Mouse (Mus musculus) ES-Bruce4 (cell line): ENCODE results near the gene Cyp4f40.

ENCODE experiments used
- CTCF ChIP-seq: IDR thresholded peaks from one replicate; pipeline ENCODE4 v1.8.1; 2011; ENCODE audit warnings: low read depth, low read length
- POLR2A ChIP-seq: IDR thresholded peaks from one replicate; pipeline ENCODE4 v1.8.1; 2011; ENCODE audit warnings: low read length; ENCODE audit not compliant: insufficient read depth

DNA sequence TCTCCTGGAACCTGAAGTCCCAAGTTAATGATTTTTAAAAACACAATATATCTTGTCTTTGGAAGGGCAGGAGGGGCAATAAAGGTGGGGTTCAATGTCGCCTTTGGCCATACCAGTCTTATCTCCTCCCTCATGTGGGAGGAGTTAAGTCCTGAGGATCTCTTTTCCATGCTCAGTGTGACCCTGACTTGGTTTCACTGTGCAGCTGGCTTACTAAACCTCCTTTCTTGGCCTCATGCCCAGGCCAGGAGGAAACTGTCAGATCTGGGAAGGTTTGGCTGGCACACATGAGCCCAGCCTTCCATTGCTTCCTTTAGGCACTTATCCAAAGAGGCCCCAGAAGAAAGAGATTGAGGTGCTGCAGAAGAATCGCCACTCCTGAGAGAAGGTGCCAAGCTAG lies at the start of gene Cyp4f40:
- TF ChIP-seq POLR2A = no peak
- no peak for TF ChIP-seq CTCF
